20 mouse cellular contexts compared by ENCODE assay signal in genomic region chr9:117234065-117234725, GRCm38 (mm10).
"Had no signal": no experiment of that assay in that cellular context is flagged by ENCODE, and none has a peak within 500 bp of the region (broad histone marks: within the 10 kb centered on the region; RNA-seq: fewer than 3 reads in every experiment).

No protein-coding gene starts in this region.

- H3K4me2 ChIP-seq: liver, embryonic 11.5 days; liver, embryonic 13.5 days; liver, embryonic 15.5 days; lung, embryonic 14.5 days; midbrain, embryonic 12.5 days; neural tube, embryonic 13.5 days; neural tube, embryonic 15.5 days had no signal

- H3K4me1 ChIP-seq: liver, embryonic 15.5 days; midbrain, embryonic 10.5 days; midbrain, embryonic 12.5 days; neural tube, embryonic 13.5 days had no signal

- H3K27me3 ChIP-seq: liver, embryonic 13.5 days; liver, embryonic 15.5 days; midbrain, embryonic 12.5 days; neural tube, embryonic 13.5 days; neural tube, embryonic 15.5 days had no signal

- H3K9ac ChIP-seq: liver, embryonic 13.5 days; liver, embryonic 15.5 days; liver, postnatal 0 days; lung, embryonic 14.5 days; midbrain, embryonic 12.5 days; neural tube, embryonic 13.5 days; neural tube, embryonic 15.5 days had no signal

- ATAC-seq: liver, postnatal 0 days; midbrain, embryonic 16.5 days had no signal

- H3K4me3 ChIP-seq: liver, embryonic 13.5 days; liver, embryonic 15.5 days; midbrain, embryonic 10.5 days; midbrain, embryonic 12.5 days; myocyte; neural tube, embryonic 13.5 days; neural tube, embryonic 15.5 days had no signal

- H3K9me3 ChIP-seq: liver, embryonic 13.5 days; liver, embryonic 15.5 days; midbrain, embryonic 10.5 days; midbrain, embryonic 12.5 days; neural tube, embryonic 13.5 days; neural tube, embryonic 15.5 days had no signal

- H3K36me3 ChIP-seq: liver, embryonic 13.5 days; liver, embryonic 15.5 days; midbrain, embryonic 10.5 days; midbrain, embryonic 12.5 days had no signal

- DNase-seq: liver, embryonic 13.5 days; liver, postnatal 0 days; midbrain, embryonic 14.5 days; retina, postnatal 1 day; right cerebral cortex, adult 18-20 months; right cerebral cortex, postnatal 25 days; right cerebral cortex, postnatal 4 days; spleen, adult 18-20 months; thymus, adult 18-20 months; thymus, postnatal 14 days; thymus, postnatal 36 days had no signal

- H3K27ac ChIP-seq: liver, embryonic 13.5 days; liver, embryonic 15.5 days; midbrain, embryonic 10.5 days; midbrain, embryonic 12.5 days; neural tube, embryonic 13.5 days; neural tube, embryonic 15.5 days had no signal
